Mouse (Mus musculus) CH12.LX (cell line): ENCODE results near the gene Tmbim6. TPM values are rescaled to one million over a fixed set of nuclear protein-coding genes. Genes with fewer than 3 reads are reported as not detected.

Experiments
- DNase-seq: peaks from one replicate; pipeline ENCODE4 v3.0.0-alpha.2; 2013; ENCODE audit errors: extremely low read depth
- H3K27ac ChIP-seq: 2 replicates; pipeline ENCODE4 v1.5.1; 2012; ENCODE audit warnings: low read depth, mild to moderate bottlenecking, control low read depth, moderate library complexity; ENCODE audit not compliant: insufficient read depth
- H3K27me3 ChIP-seq: replicated peaks from 2 replicates; pipeline ENCODE3; 2012; ENCODE audit warnings: inconsistent platforms
- H3K36me3 ChIP-seq, 2 experiments: replicated peaks in 1 of 2; 2 replicates each; pipeline versions ENCODE3 to v1.6.1; 2012; ENCODE audit warnings: inconsistent platforms in 1 of 2, low read length in 1 of 2, mild to moderate bottlenecking in 1 of 2, mixed read lengths in 1 of 2, moderate library complexity in 1 of 2; ENCODE audit not compliant: control insufficient read depth in 1 of 2, insufficient read depth in 1 of 2
- H3K4me1 ChIP-seq, 2 experiments: 2 replicates each; pipeline ENCODE4 v1.6.1; 2012; ENCODE audit warnings: inconsistent platforms in 1 of 2, moderate library complexity in 1 of 2; ENCODE audit not compliant: insufficient read depth in 2 of 2, control insufficient read depth in 1 of 2
- H3K4me2 ChIP-seq: 2 replicates; pipeline ENCODE4 v1.6.1; 2012; ENCODE audit warnings: low read depth, mild to moderate bottlenecking, control low read depth; ENCODE audit not compliant: poor library complexity, insufficient read depth, severe bottlenecking
- H3K4me3 ChIP-seq, 3 experiments: fragments of 150-350 bp in 1 of 3; sonication (generic) in 1 of 3; replicated peaks in 1 of 3; 2 replicates each; pipeline versions ENCODE3 to v1.5.1; 2011 to 2012; ENCODE audit warnings: low read depth in 2 of 3, low read length in 2 of 3, mild to moderate bottlenecking in 2 of 3, moderate library complexity in 2 of 3, control low read depth in 1 of 3, improper control_type of control experiment in 1 of 3, inconsistent platforms in 1 of 3, mixed read lengths in 1 of 3; ENCODE audit not compliant: poor library complexity in 1 of 3
- H3K79me2 ChIP-seq: replicated peaks from 2 replicates; pipeline ENCODE4 v1.6.1; 2012; ENCODE audit warnings: mild to moderate bottlenecking, moderate library complexity; ENCODE audit not compliant: control insufficient read depth, poor library complexity, insufficient read depth, severe bottlenecking; ENCODE audit errors: extremely low read depth
- H3K9ac ChIP-seq: 2 replicates; pipeline ENCODE4 v1.6.1; 2012; ENCODE audit warnings: low read depth, mild to moderate bottlenecking, control low read depth, moderate library complexity; ENCODE audit not compliant: insufficient read depth
- H3K9me3 ChIP-seq: replicated peaks from 2 replicates; pipeline ENCODE3; 2012; ENCODE audit warnings: low read length, inconsistent platforms, mixed read lengths
- CHD1 ChIP-seq: IDR thresholded peaks from 2 replicates; pipeline ENCODE4 v1.6.1; 2012; ENCODE audit warnings: low read depth, low read length, improper control_type of control experiment, inconsistent platforms
- CHD2 ChIP-seq: IDR thresholded peaks from 2 replicates; pipeline ENCODE4 v1.6.1; 2011; ENCODE audit warnings: low read length, improper control_type of control experiment
- CTCF ChIP-seq, 2 experiments: IDR thresholded peaks in 1 of 2; conservative IDR thresholded peaks in 1 of 2; 2 replicates each; pipeline ENCODE4 v1.5.1; 2011 to 2012; ENCODE audit warnings: low read depth in 2 of 2, low read length in 2 of 2, improper control_type of control experiment in 1 of 2, inconsistent platforms in 1 of 2, mild to moderate bottlenecking in 1 of 2, moderate library complexity in 1 of 2
- E2F4 ChIP-seq: IDR thresholded peaks from 2 replicates; pipeline ENCODE4 v1.6.1; 2011; ENCODE audit warnings: low read depth, low read length, improper control_type of control experiment; ENCODE audit not compliant: insufficient replicate concordance
- ELF1 ChIP-seq: IDR thresholded peaks from 2 replicates; pipeline ENCODE4 v1.6.1; 2014; ENCODE audit warnings: low read depth, mild to moderate bottlenecking, inconsistent platforms, low read length, improper control_type of control experiment
- EP300 ChIP-seq: IDR thresholded peaks from 2 replicates; pipeline ENCODE4 v1.6.1; 2011; ENCODE audit warnings: low read length, improper control_type of control experiment
- ETS1 ChIP-seq: conservative IDR thresholded peaks from 2 replicates; pipeline ENCODE4 v1.6.1; 2012; ENCODE audit warnings: low read depth, mild to moderate bottlenecking, inconsistent platforms, low read length, improper control_type of control experiment, moderate library complexity
- HCFC1 ChIP-seq: IDR thresholded peaks from 2 replicates; pipeline ENCODE4 v1.6.1; 2012; ENCODE audit warnings: low read depth, mild to moderate bottlenecking, inconsistent platforms, low read length, improper control_type of control experiment
- IRF4 ChIP-seq: IDR thresholded peaks from 2 replicates; pipeline ENCODE4 v1.6.1; 2014; ENCODE audit warnings: low read depth, mild to moderate bottlenecking, inconsistent platforms, low read length, improper control_type of control experiment
- JUN ChIP-seq: IDR thresholded peaks from 2 replicates; pipeline ENCODE4 v1.6.1; 2011; ENCODE audit warnings: low read depth, mild to moderate bottlenecking, low read length, improper control_type of control experiment, moderate library complexity; ENCODE audit not compliant: insufficient read depth
- JUND ChIP-seq: conservative IDR thresholded peaks from 2 replicates; pipeline ENCODE4 v1.6.1; 2011; ENCODE audit warnings: low read depth, low read length, improper control_type of control experiment
- MXI1 ChIP-seq: IDR thresholded peaks from 2 replicates; pipeline ENCODE4 v1.6.1; 2011; ENCODE audit warnings: mild to moderate bottlenecking, low read depth, low read length, improper control_type of control experiment
- NELFE ChIP-seq: IDR thresholded peaks from 2 replicates; pipeline ENCODE4 v1.6.1; 2011; ENCODE audit warnings: low read depth, low read length, improper control_type of control experiment
- RAD21 ChIP-seq: IDR thresholded peaks from 2 replicates; pipeline ENCODE4 v1.6.1; 2011; ENCODE audit warnings: low read depth, mild to moderate bottlenecking, low read length, improper control_type of control experiment, moderate library complexity
- RCOR1 ChIP-seq: conservative IDR thresholded peaks from 2 replicates; pipeline ENCODE4 v1.6.1; 2012; ENCODE audit warnings: low read depth, mild to moderate bottlenecking, inconsistent platforms, low read length, improper control_type of control experiment
- SIN3A ChIP-seq: IDR thresholded peaks from 2 replicates; pipeline ENCODE4 v1.6.1; 2012; ENCODE audit warnings: low read length, improper control_type of control experiment, inconsistent platforms
- TCF12 ChIP-seq: IDR thresholded peaks from 2 replicates; pipeline ENCODE4 v1.6.1; 2014; ENCODE audit warnings: low read depth, mild to moderate bottlenecking, inconsistent platforms, low read length, improper control_type of control experiment
- UBTF ChIP-seq: IDR thresholded peaks from 2 replicates; pipeline ENCODE4 v1.6.1; 2012; ENCODE audit warnings: low read depth, mild to moderate bottlenecking, inconsistent platforms, low read length, improper control_type of control experiment, moderate library complexity
- ZKSCAN1 ChIP-seq: IDR thresholded peaks from 2 replicates; pipeline ENCODE4 v1.6.1; 2012; ENCODE audit warnings: low read depth, inconsistent platforms, low read length, improper control_type of control experiment, borderline replicate concordance
- ZMIZ1 ChIP-seq: IDR thresholded peaks from 2 replicates; pipeline ENCODE4 v1.6.1; 2012; ENCODE audit warnings: low read depth, mild to moderate bottlenecking, inconsistent platforms, low read length, improper control_type of control experiment
- ZNF384 ChIP-seq: IDR thresholded peaks from 2 replicates; pipeline ENCODE4 v1.6.1; 2012; ENCODE audit warnings: low read depth, low read length, improper control_type of control experiment, inconsistent platforms
- dilution Hi-C: fragments of 300-500 bp; cut with MboI; formaldehyde crosslinking; loops from 2 replicates; pipeline ENCODE4 v1.14.3; 2020; ENCODE audit warnings: low sequenced_read_pairs; ENCODE audit not compliant: extremely low pct_unique_long_range_greater_than_20kb, extremely low pct_ligation_motif_present
- in situ Hi-C: fragments of 300-500 bp; cut with MboI; formaldehyde crosslinking; loops from 3 replicates; pipeline ENCODE4 v1.14.3; 2019; ENCODE audit warnings: low sequenced_read_pairs, low pct_ligation_motif_present, low pct_unique_long_range_greater_than_20kb, mixed read lengths
- polyA plus RNA-seq: library from polyadenylated mRNA; unstranded; fragments of >175 nt; gene quantifications from 2 replicates; pipeline ENCODE4 v1.2.1, GENCODE M21; 2012; ENCODE audit warnings: low read depth; ENCODE audit not compliant: insufficient read length
- total RNA-seq, 2 experiments: library from RNA; depleted of rRNA; stranded (reverse); fragments of 300-350 nt in 1 of 2; fragments of >200 nt in 1 of 2; gene quantifications; 2 replicates each; pipeline ENCODE4 v1.2.3; 2012 to 2014

Gene Tmbim6
- total and polyA plus RNA-seq, 3 experiments: 268 to 329 (median 269) TPM

GRCm38 (mm10) chr15:99421676-99422075, 29.0 kb downstream of the Tmbim6 start:
- dilution Hi-C loops: no loop called here

GRCm38 (mm10) chr15:99422551-99422950, 29.9 kb downstream of the Tmbim6 start:
- H3K4me2 ChIP-seq: no peak overlapping the region
- no peaks in the 10 kb centered on the region for H3K79me2 ChIP-seq
- dilution Hi-C loops (no loop called here), in situ Hi-C loops (loop anchor here (5.0 kb wide), 1 partner anchor 45 kb away; no protein-coding TSS in a partner anchor)
- no peak for TF ChIP-seq CHD2
- TF ChIP-seq SIN3A: no peak
- no peak for TF ChIP-seq UBTF
- TF ChIP-seq IRF4: no peak
- TF ChIP-seq CHD1: no peak
- no peak for TF ChIP-seq ZMIZ1
- TF ChIP-seq JUND: no peak
- TF ChIP-seq ZKSCAN1: no peak
- no peak for TF ChIP-seq JUN
- no peak for TF ChIP-seq EP300
- no peak for TF ChIP-seq RCOR1
- no peak for TF ChIP-seq CTCF (conservative IDR thresholded peaks at IDR 0.05 in 1 of 2, IDR thresholded peaks at IDR 0.05 in 1 of 2; ENCODE audit: low read depth in 2 of 2, low read length in 2 of 2)
- TF ChIP-seq NELFE: no peak
- TF ChIP-seq ETS1: no peak
- TF ChIP-seq RAD21: no peak
- no peak overlapping the region for H3K4me3 ChIP-seq
- H3K9ac ChIP-seq: no peak overlapping the region
- no peak overlapping the region for H3K27ac ChIP-seq
- peaks cover 0 to 53% of the 10 kb centered on the region in 2 experiments for H3K36me3 ChIP-seq
- H3K27me3 ChIP-seq: no peaks in the 10 kb centered on the region
- peaks cover 7 to 16% of the 10 kb centered on the region in 2 experiments; a peak in 2 of 4 replicates for H3K4me1 ChIP-seq
- no peak for DNase-seq
- no peaks in the 10 kb centered on the region for H3K9me3 ChIP-seq

More at GRCm38 (mm10) chr15:99421676-99422075, 29.0 kb downstream of the Tmbim6 start:
- Histone ChIP-seq H3K9ac (no peak overlapping the region), H3K4me1 (peaks cover 8 to 16% of the 10 kb centered on the region in 2 experiments; a peak in 3 of 4 replicates), H3K79me2 (no peaks in the 10 kb centered on the region), H3K4me2 (no peak overlapping the region), H3K4me3 (no peak overlapping the region), H3K27me3 (no peaks in the 10 kb centered on the region), H3K36me3 (peaks cover 0 to 45% of the 10 kb centered on the region in 2 experiments), H3K27ac (no peak overlapping the region), H3K9me3 (no peaks in the 10 kb centered on the region)
- in situ Hi-C loops: loop anchor here (5.0 kb wide), 1 partner anchor 46 kb away; no protein-coding TSS in a partner anchor
- TF ChIP-seq HCFC1 (no peak), IRF4 (no peak), ZNF384 (no peak), ELF1 (no peak), E2F4 (no peak), RCOR1 (no peak), JUND (no peak), MXI1 (no peak), TCF12 (no peak)
- no peak for DNase-seq
